Mouse (Mus musculus): ENCODE results near the gene Engase.

The Engase gene

DNA sequence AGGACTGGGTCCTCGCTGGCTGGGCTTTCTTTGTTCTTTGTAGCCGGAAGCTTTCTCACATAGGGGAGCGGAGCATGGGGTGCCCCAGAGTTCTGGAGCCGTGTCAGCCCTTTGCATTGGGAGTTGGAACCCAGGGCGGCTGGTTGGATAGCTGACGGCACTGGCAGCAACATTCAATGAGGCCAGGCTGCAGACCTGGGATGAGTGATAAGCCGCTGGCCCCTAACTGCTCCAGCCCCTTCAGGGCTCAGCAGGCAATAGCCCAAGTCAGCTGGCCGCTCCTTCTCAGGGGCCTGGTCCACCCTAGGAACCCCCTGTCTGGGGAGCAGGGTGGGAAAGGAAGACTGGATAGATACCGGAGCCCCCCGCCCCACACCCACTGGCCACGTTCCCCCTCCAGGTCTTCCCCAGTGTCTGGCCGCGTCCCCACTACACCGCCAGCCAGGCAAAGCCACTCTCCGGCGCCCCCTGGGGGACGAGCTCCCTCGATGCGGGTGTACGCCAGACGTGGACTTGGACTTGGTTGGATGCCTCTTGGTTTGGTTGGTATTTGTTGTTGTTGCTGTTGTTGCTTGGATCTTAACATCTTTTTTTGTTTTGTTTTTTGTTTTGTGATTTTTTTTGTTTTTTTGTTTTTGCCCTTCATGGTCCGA lies 14.1 kb downstream of the Engase start:
- DNase-seq = peak; percentile 76 to 88

DNA sequence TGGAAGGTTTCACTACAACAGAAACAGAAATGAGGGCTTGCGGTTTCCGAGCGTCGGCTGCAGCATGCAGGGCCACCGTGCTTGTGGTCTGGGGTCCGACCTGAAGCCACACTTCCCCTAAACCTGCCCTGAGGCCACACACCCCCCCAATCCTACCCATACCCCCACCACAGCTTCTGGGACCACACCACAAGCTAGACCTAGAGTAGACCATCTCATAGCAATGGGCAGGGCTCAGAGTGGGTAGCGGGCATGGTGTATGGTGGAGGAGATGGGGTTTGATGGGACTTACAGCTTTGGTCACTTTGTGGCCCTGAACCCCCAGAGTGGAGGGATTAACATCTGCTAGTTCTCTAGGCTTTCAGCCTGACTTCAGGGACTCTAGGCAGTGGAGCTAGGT lies 14.6 kb downstream of the Engase start:
- peak in 1 of 2 experiments; percentile 13 for DNase-seq

DNA sequence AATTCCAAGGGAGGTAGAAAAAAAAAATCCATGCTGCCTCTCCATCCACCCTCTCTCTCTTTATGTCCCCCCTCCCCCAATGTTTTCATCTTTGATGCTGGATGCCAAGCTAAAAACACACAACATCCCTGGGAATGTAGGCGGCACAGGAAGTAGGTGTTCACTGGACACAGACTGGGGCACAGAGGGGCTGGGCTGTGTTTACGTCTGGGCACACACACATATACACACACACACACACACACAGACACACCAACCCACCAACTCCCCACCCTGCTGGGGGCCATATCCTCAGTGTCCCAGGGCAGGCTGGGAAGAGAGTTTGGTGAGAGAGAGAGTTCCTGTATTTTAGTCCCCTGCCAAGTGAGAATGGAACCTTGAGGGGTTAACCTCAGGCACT lies 16.8 kb downstream of the Engase start:
- no peak for DNase-seq

DNA sequence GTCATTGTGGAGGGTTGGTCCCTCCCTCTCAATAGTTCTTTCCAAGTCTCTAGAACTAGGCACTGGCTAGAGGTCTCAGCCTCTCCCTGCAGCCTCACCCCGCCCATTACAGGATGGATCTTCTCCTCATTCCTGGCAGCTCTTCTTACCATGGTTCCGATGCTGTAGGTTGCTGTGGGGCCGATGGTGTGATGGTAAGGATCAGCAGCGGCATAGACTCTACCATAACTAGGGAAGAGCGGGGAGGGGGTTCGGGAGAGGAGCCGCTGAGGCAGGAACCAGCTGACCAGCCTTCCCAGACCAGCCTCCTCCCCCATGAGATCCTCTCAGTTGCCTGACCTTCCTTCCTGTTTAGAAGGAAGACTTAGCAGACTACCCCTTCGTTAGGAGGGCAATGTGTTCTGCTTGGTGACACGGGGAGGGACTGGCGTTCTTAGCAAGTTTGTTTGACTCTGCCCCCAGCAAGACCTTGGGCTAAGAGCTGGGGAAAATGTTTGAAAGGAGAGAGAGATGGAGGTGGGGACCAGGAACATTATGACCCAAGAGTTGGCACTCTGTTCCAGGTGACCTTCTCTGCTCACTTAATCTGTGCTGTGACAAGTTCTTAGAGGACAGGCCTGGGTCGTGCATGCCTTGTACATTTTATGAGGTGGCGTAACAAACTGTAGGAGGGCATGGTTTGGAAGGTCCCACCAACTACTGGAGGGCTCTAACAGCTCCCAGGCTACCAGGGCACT lies 17.5 kb downstream of the Engase start:
- no peak for DNase-seq

- no peak for DNase-seq
These were observed 18.4 kb downstream of the Engase start for GRCm38 (mm10) chr11:118495065-118495464.

GRCm38 (mm10) chr11:118496066-118496689 lies 19.5 kb downstream of the Engase start:
- peak in 1 of 2 experiments; percentile 66 for DNase-seq

- DNase-seq = no peak
These were observed 26.4 kb downstream of the Engase start for GRCm38 (mm10) chr11:118502990-118503389.

DNA sequence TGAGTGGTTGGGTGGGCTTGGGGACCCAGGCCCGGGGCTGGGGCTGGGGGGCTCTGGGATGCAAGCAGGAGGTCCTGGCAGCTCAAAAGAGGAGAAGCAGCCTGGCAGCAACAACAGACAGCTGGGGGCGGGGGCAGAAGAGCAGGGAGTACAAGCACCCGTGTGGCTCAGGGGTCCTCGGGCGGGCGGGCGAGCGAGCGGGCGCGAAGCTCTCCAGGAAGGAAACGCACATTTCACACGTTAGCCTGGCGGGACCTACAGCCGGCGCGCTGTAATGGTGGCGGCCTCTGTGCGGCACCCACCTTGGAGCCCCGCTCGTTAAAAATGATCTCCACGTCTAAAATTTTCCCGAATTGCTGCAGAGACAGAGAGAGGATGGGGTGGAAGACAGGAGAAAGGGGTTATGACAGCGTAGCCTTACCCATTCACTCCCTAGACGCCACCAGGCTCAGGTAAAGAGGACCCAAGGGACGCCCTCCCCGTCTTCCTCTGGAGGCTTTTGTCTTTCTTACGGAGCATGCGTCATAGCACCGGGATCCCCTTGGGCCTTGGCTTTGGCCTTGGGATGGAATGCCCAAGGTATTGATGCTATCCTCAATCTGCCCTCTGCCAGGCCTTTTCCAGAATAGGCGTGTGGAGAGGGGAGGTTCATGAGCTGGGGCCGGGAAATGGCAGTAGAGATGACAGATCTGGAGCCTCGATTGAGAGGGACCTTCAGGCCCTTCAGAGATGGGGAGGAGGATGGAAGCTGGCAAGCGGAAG lies 27.0 kb downstream of the Engase start:
- DNase-seq = no peak

DNA sequence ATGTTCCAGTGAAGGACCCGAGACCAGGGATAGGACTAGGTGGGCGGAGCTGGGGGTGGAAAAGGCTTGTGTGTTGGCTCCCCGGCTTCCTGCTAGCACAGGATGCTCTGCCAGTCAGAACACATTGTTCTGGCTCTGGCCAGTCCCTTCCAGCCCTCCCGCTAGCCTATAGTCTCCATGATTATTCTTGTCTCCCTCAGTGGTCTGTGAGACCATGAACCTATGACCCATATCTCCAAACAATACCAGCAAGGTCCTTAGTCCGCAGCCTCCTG lies 27.5 kb downstream of the Engase start:
- no peak for DNase-seq

DNA sequence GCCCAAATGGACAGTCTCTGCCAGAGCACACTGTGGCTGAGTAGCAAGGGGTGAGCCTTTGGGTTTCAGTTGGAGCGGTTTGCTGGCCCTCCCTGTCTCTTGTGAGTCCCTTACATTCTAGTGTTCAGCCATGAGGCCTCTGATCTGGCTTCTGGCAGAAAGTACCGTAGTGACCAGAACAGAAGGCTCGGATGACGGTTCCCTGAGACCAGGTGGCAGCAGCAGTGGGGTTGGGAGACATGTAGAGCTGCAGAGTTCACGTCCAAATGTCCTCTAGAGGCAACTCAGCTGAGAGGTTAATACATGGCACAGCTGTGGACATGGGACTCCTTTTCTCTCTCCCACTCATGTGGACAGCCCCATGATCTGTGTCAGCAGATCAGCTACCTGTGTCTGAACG lies 30.5 kb downstream of the Engase start:
- DNase-seq = peak; percentile 63 to 73

DNA sequence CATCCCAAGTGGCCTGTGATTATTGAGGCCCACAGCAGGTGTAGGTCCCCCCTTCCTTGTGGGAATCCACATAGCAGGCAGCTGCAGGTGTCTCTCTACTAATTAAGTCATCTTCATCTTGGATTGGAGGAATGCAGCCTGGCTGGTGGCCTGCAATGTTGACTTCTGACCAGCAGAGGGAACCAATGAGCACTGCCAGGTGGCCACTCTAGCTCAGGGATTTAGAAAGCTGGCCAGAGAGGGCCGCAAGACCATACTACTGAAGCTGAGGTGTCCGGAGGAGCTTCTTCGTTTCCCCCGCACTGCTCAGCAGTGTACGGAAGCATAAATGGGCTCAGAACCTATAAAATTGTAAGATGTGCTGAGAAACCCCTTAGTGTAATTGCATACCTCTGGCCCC lies 31.3 kb downstream of the Engase start:
- DNase-seq = peak; percentile 91 to 92

DNA sequence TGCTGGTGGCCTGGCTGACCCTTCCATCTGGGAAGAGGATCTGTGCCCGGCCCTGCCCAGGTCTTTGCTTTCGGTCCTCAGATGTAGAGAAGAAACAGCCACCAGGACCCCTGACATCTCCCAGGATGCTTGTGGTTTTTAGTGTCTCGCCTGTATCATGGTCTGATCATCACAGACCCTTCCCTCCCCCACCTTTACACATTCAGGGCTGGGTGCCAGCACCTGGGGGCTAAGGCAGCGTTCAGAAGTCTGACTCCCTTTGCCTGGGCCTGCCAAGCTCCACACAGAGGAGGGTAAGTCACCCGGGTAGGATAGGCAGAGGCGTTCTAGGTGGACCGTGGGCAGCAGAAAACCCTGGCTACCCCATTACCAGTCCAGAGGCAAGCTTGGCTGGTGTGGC lies 31.7 kb downstream of the Engase start:
- no peak for DNase-seq

DNA sequence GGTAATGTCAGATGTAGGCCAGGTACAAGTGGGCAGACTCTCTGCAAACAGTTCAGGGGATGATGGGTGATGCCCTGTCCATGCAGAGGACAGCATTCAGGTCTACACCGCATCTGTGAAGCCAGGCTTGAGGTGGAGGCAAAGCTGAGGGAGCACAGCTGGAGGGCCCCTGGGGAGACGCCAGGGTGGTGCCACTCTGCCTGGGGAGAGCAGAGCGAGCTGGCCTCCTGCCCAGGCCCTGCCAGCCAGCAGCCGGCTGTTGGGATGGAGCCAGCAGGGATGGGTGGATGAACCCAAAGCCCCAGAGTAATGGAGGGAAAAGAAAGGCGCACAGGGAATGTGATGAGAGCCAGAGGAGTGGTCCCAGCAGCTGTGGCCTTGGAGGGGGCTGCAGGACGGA lies 35.2 kb downstream of the Engase start:
- DNase-seq = peak in 1 of 2 experiments; percentile 78

DNA sequence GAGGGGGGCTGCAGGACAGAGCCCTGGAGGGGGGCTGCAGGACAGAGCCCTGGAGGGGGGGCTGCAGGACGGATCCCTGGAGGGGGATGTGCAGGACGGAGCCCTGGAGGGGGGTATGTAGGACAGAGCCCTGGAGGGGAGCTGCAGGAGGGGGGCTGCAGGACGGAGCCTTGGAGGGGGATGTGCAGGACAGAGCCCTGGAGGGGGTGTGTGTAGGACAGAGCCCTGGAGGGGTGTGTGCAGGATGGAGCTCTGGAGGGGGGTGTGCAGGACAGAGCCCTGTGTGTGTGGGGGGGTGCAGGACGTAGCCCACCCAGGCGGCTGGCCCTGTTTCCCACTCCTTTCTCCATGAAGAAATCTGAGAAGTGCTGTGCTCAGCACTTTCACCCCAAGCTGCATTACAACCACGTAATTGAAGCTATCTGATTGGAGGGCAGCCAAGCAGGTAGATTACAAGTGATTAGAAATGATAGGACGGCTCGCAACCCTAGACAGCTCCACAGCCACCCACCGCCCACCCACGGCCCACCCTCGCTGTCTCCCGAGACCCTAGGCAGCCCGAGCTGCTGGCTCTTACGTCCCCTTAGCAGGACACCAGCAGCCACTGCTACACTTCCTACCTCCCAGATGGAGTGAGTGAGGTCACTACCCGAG lies 35.8 kb downstream of the Engase start:
- no peak for DNase-seq

DNA sequence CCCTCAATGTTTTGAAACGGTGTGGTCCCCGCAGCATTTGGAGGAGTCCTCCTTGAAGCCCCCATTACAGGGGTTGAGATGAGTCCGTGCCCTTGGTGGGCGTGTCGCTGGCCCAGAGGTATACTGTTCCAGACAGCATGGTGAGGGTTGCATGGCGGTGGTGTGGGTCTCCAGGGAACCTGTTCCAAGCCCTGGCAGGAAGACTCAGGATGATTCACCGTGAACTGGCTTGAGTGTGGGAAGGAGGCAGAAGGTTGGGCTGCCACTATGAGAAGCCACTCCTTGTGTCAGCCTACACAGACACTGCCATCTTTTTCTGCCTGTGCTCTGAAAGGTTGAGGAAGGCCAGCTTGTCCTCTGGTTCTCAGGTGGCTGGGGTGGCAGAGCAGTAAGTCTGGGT lies 41.3 kb downstream of the Engase start:
- DNase-seq = no peak

DNA sequence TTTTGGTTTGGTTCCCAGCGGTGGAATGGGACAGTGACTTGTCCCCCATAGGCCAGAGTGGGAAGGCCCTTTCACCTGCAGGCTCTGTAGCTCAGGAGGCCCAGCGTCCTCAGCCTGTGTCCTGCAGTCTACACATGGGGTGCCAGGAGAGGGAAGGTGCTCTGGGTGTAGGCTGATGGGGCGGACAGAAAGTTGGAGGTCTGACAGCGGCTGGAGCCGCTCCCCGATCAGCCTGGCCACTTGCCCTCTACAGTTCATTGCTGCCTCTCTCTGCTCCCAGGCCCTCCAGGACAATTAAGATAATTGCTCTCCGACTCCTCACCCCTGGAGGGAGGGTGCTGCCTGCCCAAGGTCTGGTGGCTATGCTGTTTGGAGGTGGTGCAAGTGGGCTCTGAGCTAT lies 42.1 kb downstream of the Engase start:
- DNase-seq = no peak

DNA sequence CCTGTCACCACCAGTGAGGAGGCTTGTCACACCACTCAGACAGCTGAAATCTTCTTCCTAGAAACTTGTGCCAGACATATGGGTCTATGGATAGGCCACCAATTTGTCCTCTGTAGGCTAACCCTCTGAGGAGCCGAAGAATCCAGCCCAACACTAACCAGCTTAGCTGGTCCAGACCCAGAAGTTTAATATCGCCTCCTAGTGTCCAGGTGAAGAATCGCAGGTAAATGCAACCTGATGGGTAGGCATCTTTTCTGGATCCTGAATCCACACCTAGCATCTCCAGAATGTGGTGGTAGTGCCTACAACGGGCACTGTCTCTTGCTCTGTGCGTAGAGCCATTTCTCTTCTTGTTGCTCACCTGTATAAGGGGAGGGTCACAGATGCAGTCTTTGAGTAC lies 43.6 kb downstream of the Engase start:
- no peak for DNase-seq

DNA sequence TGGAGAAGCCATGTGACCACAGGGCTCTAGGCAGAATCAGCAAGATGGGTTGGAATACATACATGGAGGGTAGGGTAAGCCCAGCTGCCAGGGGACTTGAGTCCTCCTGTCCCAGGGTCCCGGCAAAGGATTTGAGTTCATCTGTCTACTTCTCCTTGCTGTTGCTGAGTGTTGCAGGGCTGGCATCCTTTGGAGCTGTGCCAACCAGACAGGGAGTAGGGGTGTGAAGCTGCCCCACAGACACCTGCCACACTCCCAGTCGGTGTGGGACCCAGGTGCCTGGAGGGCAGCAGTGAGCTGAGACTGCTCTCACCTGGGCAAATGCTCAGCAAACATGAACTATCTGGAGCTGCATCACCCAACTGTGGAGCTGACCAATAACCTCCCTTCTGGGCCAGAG lies 44.3 kb downstream of the Engase start:
- DNase-seq = peak in 1 of 2 experiments; percentile 68

DNA sequence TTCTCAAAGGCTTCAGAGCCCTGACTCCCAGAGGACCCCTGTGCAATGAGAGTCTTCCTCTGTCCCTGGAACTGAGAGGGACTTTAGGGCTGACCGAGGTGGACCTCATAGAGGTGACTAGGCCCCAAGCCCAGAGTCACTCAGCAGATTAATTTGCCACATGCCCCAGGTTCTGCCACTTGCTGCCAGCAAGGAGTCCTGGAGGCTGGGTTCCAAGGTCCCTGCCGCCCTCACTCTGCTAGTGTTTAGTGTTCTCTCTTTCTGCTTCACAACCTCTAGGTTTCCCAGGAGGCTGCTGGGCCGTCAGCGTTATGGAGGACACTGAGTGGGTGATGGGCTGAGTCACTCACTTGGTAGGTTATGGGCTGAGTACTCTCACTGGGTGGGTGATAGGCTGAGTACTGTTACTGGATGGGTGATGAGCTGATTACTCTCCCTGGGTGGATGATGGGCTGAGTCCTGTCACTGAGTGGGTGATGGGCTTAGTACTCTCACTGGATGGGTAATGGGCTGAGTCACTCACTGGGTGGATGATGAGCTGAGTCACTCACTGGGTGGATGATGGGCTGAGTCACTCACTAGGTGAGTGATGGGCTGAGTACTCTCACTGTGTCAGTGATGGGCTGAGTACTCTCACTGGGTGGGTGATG lies 47.0 kb downstream of the Engase start:
- DNase-seq = peak; percentile 71 to 74

DNA sequence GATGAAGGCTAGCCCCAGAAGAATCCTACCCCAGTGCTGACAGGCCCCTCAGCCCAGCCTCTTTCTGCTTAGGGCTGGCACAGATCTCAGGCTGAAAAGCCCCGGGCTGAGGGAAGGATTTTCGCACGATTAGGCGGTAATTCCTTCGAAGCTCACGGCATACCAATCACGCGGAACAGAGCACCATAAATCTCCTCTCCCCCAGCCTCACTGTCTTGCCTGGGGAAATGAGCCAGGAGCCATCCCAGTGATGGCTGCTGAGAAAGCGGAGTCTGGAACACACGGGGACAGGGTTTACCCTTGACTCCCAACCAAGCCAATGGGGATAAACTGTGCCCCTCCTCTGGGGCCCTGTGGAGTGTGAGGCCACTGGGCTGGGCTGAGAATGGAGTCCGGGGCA lies 48.4 kb downstream of the Engase start:
- DNase-seq = no peak

GRCm38 (mm10) chr11:118528761-118529160 lies 52.1 kb downstream of the Engase start:
- peak; percentile 69 to 77 for DNase-seq

DNA sequence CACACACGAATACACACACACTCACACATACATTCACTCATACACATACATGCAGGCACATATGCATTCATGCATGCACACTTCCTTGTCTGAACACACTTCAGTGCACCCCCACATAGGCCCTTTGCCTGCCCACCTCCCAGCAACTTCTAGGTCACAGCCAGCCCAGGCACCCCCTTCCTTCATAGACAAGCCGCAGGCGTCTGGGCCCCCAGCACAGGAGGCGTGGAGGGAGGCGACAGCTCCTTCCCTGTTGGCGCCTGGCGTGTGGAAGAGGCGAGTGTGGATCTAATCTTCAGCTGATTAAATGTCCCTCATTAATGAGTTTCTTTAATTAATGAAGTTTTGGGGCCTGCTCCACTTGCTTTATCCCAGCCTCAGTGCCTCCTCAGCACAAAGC lies 53.7 kb downstream of the Engase start:
- no peak for DNase-seq
